Mouse (Mus musculus) urinary bladder, adult 2 months (tissue): ENCODE data around the gene Tsc22d3. TPM values are rescaled to one million over a fixed set of nuclear protein-coding genes. Genes with fewer than 3 reads are reported as not detected.

Experiments used
- DNase-seq: peaks from one replicate; pipeline ENCODE4 v3.0.0; 2022; ENCODE audit warnings: low spot score
- polyA plus RNA-seq: library from polyadenylated mRNA; depleted of rRNA; stranded (reverse); fragments of >200 nt; gene quantifications from 2 replicates; pipeline ENCODE4 v1.2.3, GENCODE M21; 2012; rRNA removed

The Tsc22d3 gene
- 99.7 and 126 TPM in 2 replicates for polyA plus RNA-seq

DNA sequence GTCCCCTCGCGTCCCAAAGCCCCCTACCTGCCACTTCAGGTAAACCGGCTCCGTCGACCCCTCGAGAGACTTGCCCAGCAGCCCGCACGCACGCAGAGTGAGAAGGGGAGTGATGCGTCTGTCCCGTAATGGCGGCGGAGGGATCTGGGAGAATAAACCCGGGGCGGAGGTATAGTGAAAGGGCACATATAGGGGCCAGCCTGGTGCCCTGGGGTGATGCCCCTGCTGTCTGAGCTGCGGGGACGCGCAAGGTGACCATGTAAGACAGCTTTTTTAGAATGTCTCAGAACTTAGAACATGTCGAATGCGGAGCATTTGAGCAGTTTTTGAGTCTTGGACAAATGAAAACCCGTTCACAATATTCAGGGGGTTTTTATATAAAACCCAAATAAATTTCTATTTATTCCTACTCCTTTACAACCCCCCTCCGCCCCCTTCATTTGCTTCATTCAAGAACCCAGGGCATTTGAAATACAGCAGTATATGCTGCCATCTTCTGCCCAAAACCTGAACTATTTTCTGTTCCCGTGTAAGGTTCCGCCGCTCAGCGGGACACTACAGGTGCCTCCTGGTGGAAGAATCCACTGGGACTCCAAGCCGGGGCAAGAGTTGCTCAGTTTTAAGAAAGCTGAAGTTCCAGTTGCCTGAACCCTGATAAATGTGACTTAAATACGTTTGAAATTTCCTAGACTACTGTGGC is at the start of gene Tsc22d3:
Tsc22d3 (minus strand) TSS at position 250 of the 700 bp plus-strand sequence.
- DNase-seq, result no peak

DNA sequence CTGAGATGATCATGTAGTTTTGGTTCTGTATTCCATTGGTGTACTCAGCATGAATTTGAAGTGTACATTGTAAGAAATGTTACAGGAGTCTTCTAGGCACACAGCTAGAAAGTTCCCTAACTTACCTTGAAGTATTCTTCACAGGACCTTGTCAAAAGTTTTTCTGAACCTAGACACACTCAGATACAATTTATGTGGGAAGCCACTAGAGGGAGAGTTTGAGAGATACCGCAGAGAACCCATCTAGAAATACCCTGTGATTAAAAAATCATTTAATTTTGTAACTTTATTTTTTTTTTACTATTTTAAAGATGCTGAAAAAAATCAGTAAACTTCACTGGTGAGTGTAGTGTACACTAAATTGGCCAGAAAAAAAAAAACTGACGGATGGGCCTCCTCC is 39.1 kb upstream of the Tsc22d3 start:
- DNase-seq, result no peak

DNA sequence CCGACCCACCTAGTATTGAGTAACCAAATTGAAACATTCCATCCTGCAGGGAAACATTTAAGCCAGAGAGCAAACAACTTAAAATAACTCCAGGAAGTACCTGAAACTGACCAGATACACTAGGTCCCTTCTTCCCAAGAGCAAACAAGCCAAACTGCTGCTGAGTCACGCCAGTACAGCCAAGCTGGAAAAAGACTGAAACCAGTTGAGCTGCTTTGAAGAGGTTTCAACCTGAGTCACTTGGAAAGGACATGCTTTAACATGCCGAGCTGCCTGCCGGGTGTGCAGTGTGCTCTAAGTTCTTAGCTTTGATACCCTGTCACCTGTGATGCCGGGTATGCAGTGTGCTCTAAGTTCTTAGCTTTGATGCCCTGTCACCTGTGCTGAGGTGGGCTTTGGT is 37.6 kb upstream of the Tsc22d3 start:
- no peak for DNase-seq

DNA sequence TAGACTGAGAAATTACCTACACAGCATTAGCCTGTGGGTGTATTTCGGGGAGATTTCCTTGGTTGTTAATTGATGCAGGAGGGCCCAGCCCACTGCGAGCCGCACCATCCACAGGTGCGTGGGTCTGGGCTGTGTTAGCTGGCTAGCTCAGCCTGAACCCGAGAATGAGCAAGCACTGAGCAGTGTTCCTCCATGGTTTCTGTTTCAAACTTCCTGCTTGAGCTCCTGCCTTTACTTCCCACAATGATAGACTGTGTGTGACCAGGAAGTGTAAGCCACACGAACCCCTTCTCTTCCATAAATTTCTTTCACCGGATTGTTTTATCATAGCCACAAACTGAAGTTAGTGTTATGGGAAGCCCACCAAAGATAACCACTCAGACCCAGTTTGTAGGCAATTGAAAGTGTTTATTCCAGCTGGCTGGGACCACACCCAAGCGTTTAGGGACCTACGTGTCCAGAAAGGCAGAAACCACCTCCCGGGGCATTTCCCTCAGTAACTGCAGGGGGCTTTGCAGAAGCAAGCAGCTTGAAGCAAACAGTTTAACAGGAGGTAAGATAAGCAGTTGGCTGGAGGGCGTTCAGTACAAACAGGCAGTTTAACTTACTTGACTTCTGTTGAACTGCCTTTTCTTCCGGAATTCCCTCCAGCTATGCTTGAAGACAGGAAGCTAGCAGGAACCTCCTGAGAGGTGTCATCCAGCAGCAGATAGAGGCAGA is 24.6 kb upstream of the Tsc22d3 start:
- DNase-seq, result no peak

DNA sequence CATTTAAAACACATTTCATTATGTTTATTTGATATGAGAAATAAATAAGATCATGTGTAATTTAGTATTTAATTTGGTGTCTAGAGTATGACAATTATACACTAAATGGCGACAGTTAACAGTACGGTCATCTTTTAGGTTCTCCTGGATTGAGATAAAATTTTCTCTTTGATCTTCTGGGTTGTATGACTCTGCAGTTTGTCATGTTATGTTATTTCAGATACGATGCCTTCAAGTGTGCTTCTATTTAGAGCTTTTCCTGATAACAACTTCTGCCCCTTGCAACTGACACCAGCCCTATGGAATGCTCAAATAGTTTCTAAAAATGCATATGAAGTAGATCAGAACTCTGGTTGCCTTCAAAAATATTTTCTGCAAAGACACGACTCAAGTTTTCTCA is 9.5 kb upstream of the Tsc22d3 start:
- DNase-seq, result no peak

DNA sequence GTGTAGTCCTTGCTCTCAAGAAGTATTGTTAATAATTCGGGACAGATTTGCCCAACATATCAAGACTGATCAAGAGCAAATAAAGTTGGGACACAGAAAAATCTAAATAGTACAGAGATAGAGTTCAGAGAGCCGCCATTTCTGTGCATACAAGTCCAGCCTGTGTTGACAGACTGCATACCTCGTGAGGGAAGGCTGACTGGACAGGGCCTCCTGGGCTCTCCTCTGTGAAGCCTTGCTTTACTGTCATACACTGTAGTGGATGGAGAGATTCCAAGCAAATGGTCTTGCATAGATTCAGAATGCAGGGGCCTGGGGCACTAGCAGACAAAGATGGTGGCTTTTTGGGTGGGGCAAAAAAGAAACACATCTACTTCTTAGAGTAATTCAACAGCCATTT is 1.4 kb upstream of the Tsc22d3 start:
- DNase-seq, result no peak

DNA sequence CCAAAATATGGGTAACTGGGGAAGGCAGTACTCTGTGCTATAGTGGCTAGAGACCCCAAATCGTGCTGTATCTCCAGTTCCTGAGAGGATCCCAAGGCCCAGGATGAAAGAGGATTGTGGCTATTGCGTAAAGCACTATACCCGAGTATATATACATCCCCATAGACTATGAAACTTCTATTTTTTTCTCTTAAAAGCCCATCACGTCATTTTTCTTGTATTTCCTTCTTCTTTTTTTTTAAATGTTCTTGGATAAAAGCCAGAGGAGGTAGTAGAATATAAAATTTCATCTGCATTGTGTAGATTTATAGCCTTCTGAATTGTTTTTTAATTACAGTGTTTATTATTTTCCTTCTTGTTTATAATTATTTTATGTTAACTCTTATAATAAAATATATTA is 852 bp upstream of the Tsc22d3 start:
- no peak for DNase-seq

DNA sequence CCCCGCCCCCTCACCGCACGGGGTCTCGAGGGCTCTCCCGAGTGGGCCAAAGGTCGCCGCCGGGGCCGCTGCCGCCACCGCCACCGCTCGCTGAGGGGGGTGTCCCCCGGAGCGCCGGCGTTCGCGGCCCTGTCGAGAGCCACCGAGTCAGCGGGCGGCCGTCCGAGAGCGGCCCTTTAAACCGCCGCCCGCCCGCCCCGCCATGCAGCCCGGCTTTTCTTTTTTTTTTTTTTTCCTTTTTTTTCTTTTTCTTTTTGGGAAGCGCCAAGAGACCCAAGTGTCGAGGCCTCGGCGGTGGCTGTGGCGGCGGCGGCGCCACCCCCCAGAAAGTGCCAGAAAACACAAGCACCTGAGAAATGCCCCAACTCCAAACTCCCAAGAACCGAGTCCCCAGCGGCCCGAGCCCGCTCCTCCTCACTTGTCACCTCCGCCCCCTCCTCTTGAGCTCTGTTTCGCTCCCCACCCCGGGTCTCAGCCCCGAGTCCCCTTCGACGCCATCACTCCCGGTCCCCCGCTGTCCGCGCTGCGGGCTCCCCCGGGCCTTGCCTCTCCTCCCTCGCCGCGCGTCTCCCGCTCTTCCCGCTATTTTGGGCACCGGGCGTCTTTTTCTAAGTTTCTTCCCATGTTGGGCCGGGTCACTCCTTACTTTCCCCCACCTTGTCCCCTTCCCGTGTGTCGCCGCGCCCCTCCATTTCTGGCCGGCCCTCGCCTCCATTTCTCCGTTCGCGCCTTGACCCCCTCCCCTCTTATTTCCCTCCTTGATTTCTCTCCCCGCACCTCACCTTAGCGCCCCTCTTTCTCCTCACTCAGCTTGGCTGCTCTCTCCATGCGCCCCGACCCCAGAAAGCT is 674 bp downstream of the Tsc22d3 start:
- DNase-seq, result no peak

DNA sequence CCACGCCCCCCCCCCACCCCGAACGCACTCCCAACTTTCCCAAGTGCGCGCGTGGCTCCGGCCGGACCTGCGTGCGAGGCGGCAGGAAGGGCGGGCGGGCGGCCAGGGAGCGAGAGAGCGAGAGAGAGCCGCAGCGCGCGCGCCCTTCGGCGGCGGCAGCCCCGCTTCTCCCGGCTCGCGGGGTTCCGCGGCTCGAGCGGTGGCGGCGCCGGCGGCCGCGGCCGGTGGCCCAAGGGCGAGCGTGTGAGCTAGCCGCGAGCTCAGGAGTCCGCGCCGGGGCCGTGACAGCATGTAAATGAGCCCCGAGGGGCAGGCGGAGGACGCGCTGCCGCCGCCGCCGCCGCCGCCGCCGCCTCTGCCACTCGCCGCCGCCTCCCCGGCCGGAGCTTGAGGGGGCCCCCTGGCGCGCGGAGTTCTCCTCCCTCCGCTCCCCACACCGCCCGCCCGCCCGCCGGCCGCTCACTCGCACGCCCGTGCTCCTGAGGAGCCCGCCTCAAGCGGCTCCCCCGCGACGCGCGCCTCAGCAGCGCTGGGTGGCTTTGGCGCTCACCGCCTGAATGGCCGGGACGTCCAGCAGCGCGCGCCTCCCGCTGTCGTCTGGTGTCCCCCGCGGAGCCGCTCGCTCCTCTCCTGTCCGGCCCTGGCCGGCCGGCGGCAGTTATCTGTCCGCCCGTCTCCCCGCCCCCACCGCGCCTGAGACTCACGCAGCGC is 1.5 kb downstream of the Tsc22d3 start:
- DNase-seq, result peak; percentile 42

DNA sequence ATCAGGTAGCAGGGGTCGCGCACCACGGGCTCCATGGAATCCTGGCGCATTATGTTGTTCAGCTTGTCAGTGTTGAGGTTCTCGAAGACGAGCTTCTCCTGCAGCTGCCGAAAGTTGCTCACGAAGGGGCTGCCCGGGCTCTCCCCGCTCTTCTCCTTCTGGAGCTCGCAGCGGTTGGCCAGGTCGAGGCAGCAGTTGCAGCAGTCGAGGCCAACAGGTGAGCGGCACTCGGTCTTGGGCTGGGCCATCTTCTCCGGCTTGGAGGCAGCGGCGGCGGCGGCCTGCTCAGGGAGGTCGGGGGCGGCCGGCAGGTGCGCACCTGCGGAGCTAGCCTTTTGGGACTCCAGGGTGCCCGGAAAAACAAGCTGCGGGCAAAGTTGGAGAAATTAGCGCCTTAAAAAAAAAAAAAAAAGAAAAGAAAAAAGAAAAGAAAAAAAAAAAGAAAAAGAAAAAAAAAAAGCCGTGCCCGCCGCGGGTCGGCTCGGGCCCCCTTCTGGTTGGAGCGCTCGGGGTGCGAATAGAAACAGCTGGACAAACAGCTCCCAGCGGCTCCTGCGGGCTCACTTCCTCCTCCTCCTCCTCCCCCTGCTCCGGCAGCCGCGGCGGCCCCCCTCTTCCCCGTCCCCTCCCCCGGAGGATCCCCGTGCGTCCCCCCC is 2.1 kb downstream of the Tsc22d3 start:
- no peak for DNase-seq

DNA sequence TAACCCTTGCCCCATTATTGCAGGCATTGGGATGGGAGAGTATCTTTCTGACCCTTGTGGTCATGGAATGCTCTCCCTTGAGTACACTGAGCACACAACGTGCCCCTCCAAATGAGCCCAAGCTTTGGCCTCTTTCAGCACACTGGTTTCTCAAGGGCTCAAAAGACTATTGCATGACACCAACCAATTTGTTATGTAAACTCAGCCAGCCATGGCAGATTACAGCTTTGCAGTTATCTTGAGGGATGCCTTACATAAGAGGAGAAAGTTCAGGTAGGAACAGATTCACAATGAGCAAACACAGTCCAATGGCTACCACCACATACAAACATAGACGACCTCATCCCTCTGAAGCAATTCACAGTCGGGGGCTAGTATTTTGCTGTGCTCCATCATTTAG is 9.3 kb downstream of the Tsc22d3 start:
- no peak for DNase-seq

DNA sequence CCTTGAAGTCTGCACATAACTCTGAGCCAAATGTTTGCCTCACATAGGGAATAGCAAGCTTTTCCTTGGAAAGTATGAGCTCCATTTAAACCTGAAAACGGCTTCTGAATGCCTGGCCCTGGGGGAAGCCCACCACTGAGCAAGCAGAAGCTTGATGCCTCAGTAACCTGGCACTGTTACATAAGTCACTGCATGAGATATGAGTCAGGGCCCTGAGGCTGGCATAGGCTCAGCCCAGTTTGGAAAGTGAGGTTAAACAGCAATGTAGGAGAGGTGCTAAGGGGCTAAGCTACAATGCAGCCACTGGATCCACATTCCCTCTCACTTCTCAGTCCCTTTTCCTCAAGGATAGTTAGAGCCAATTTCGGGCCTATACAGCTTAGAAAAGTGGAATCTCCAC is 10.3 kb downstream of the Tsc22d3 start:
- no peak for DNase-seq

DNA sequence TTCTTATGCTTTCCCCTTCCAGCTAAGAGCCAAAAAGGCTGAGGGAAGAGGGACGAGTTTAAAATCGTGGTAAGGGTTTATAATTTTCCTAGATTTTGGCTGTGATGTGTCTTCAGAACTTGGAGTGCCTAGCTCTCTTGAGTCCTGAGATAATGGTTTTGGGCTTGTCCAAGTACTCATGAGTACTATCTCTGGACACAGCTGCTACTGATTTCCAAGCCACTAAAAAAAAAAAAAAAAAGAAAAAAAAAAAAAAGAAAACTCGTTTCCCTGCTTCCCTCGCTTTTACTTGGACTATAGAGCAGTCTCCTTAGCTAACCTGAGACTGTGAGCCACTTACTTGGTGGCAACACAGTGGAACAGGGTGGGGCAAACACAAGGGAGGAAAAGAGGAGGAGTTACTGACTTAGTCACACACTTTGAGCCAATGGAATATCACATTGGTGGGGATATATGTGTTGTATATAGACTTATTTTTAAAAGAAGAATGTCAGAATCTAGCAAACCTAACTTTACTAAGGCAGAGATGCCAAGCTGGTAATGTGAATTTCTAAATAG is 11.2 kb downstream of the Tsc22d3 start:
- DNase-seq, result no peak

DNA sequence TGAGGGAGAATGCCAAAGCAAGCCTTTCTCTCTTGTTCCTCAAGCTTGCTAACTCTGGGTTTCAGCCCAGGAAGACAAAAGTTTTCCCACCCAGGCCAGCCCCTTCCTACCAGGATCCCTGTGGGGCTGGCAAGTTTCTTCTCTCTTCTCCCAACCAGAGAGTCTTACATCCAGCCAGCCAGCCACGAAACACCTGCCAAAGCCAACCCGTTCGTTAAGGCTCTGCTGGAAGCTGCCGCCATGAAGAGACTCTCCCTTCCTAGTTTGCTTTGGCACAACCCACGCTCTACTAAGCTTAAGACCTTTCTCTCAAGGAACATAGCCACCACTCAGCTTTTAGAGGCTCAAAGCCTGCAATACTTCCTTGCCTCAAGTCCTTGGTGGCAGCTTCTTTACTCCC is 11.9 kb downstream of the Tsc22d3 start:
- DNase-seq, result no peak

DNA sequence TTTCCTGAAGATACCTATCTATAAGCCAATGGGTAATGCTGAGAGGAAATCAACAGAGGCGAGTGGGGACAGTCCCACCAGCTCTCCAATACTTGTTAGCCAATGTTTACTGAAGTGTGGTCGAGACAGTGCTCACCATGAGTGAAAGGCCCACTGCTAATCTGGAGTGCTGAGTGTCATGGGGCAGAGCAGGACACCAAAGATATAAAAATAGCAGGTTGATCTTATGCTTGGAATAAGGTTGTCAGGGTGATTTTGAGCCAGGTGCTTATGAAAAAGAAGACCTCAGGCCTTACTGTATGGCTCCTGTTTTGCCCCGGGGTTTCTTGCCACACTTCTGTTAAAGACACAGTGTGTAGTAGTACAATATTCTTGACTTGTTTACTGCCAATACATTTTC is 20.0 kb downstream of the Tsc22d3 start:
- no peak for DNase-seq

DNA sequence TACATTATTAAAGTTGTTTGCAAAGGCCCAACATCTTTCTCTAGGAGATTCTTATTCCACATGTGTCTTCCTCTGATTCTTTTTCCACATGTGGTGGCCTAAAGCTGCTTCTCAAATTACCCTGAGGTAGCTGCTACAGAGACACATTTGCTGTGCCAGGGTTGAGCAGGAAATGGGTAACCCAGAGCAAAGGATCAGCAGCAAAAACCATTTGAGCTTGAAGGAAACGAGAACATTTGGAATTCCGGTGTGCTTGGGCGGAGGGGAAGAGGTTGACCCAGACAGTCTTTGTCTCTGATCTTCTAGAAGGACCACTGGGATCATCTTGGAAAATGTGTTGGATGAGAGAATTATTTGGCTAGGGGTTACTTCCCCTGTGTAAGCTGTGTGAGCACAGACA is 24.8 kb downstream of the Tsc22d3 start:
- DNase-seq, result no peak

DNA sequence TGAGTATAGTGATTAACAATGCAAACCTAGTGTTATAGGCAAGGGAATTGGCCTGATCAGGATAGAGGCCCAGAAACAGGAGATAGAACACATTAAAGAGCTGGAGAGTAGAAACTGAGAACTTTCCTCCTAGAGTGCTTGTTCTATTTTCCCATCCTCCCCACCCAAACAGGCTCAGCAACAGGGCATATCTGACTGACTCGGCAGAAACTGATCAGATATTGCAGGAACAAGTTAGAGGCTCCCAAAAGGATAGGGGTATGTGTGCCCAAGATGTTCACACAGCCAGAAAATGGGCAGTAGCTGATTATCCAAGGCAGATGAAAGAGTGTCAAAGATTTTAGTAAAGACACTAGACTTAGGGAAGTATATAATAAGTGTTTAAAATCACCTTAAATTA is 25.3 kb downstream of the Tsc22d3 start:
- DNase-seq, result no peak

DNA sequence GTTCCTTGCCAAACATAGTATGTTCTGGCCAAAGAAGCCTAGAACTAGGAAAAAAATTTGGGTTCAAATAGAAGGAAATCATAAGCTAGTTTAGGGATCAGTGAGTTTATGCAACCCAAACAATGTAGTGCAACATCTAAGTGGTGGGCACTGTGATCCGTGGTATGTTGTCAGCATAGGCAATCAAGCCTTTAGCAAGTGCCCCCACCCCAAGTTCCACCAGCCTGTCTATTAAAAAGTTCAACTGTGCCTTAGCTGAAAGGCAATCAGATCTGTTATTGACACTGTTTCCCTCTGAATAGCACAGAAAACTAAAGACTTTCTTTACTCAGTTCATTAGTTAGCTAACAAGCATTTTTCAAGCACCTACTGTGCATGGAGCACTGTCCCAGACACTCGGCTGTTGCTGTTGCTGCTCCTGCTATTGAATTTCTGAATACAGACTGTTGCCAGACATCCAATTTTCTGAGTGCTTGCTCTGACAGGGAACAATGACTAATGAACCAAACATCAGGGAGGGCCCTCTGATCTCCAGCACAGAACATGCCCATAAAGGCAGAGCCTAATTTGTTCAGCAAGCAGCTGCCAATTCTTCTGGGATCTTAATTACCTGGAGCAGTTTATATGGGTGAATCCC is 27.6 kb downstream of the Tsc22d3 start:
- DNase-seq, result no peak

DNA sequence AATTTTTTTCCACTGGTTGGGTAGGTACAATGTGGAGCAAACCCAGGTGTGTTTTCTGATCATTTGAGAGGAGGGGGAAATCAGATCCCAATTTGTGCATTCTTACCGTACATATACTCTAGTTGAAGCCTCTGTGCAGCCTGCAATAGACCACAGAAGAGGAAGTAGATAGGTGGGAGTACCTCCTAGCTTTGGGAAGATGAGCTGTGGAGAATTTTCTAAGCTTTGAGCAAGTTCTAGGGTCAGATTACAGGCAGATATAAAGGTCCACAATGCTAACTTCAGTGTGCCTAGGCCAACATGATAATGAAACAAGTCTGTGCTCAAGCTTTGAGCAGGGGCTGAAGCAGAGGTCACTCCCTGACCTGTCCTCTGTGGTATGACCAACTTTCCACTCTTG is 30.9 kb downstream of the Tsc22d3 start:
- DNase-seq, result no peak

DNA sequence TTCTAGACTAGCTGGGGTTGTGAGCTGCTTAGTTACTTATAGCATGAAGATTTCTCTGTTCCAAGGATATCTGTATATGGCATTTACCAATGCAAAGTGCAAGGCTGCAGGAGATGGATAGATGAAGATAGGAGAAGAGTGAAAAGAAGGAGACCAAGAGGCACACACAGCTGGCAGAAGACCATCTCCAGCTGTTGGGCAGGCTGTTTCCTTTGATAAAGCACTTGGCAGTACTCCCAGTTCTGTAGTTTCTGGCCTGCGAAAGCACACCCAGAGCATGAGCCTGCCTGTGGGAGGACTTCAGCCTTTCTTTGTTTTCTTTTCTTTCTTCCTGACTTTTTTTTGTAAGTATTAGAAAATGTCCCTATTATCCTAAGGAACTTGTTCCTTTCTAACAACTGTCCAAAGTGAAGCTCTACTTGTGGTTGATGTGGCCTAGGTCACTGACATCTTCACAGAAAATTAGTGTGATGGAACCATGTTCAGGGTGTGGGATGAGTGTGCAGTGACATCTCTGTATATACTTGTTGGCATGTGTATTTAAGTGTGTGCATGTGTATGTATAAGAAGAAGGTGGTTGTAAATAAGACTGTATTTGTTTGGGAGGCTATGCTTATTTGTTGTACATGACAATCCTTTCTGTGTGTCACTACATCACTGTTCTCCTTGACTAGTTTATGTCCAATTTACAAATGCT is 32.6 kb downstream of the Tsc22d3 start:
- DNase-seq, result no peak
